In the genomic region with DNA sequence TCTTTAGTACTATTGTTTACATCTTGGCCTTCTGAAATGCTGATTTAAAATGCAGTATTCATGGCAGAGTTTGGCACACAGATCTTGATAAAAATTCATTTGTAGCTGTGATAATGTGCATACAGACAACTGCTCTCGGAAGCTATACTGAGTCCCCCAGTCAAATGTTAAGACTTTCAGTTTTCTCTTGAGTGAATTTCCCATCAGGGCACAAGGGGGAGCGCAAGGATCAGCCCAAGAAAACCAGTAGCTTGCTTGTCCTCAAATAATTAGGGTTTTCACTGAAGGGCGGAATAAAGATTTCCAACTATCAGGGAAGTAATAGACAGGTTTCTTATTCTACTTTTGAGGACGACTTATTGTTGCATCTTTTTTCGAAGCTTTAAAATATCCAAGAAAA, we compare ENCODE assay signal across 9 mouse cellular contexts.
DNase-seq lines count a peak whose midpoint lies in the region; ATAC-seq and TF ChIP-seq lines count a peak whose summit lies in the region.
"Had no signal": no experiment of that assay in that cellular context is flagged by ENCODE, and none has a peak within 500 bp of the region (broad histone marks: within the 10 kb centered on the region; RNA-seq: fewer than 3 reads in every experiment).

No protein-coding gene starts in this region.

- H3K9me3 ChIP-seq in hindbrain, postnatal 0 days (ENCODE audit: low read length), result no peaks in the 10 kb centered on the region
- no peaks in the 10 kb centered on the region for H3K9me3 ChIP-seq in hindbrain, embryonic 12.5 days (replicated peaks)
- H3K9me3 ChIP-seq in forebrain, embryonic 11.5 days (ENCODE audit: control insufficient read depth, low read length), result no peaks in the 10 kb centered on the region
- H3K9me3 ChIP-seq: heart, embryonic 15.5 days had no signal

- ATAC-seq in hindbrain, postnatal 0 days, result no peak
- ATAC-seq in hindbrain, embryonic 12.5 days (ENCODE audit: low FRiP score), result no peak
- no peak for ATAC-seq in forebrain, embryonic 11.5 days (replicated peaks; ENCODE audit: low FRiP score)

- no peaks in the 10 kb centered on the region for H3K27me3 ChIP-seq in hindbrain, postnatal 0 days (ENCODE audit: insufficient read depth, low read length)
- no peaks in the 10 kb centered on the region for H3K27me3 ChIP-seq in hindbrain, embryonic 12.5 days
- H3K27me3 ChIP-seq in forebrain, embryonic 11.5 days (ENCODE audit: control insufficient read depth, insufficient read depth, low read length), result no peaks in the 10 kb centered on the region
- H3K27me3 ChIP-seq: heart, embryonic 15.5 days had no signal

- no peak overlapping the region for H3K4me2 ChIP-seq in hindbrain, postnatal 0 days (ENCODE audit: low read depth, low read length)
- H3K4me2 ChIP-seq in hindbrain, embryonic 12.5 days (replicated peaks), result no peak overlapping the region
- H3K4me2 ChIP-seq in forebrain, embryonic 11.5 days (ENCODE audit: low read depth, low read length, severe bottlenecking), result no peak overlapping the region
- H3K4me2 ChIP-seq: heart, embryonic 15.5 days had no signal

- H3K4me3 ChIP-seq in hindbrain, postnatal 0 days (ENCODE audit: low read length), result no peak overlapping the region
- no peak overlapping the region for H3K4me3 ChIP-seq in hindbrain, embryonic 12.5 days
- H3K4me3 ChIP-seq in forebrain, embryonic 11.5 days (ENCODE audit: low read depth, low read length), result no peak overlapping the region
- H3K4me3 ChIP-seq: heart, embryonic 15.5 days had no signal

- WGBS in hindbrain, postnatal 0 days, result 62% methylated on average over 5 of the region's 5 CpGs
- WGBS in hindbrain, embryonic 12.5 days, result 69% methylated on average over 5 of the region's 5 CpGs
- 62% methylated on average over 5 of the region's 5 CpGs for WGBS in forebrain, embryonic 11.5 days

- H3K36me3 ChIP-seq in hindbrain, postnatal 0 days (ENCODE audit: insufficient read depth, low read length), result no peaks in the 10 kb centered on the region
- no peaks in the 10 kb centered on the region for H3K36me3 ChIP-seq in hindbrain, embryonic 12.5 days
- H3K36me3 ChIP-seq in forebrain, embryonic 11.5 days (ENCODE audit: control insufficient read depth, insufficient read depth, low read length), result no peaks in the 10 kb centered on the region
- H3K36me3 ChIP-seq: heart, embryonic 15.5 days had no signal

- H3K27ac ChIP-seq in hindbrain, postnatal 0 days, result no peak overlapping the region
- no peak overlapping the region for H3K27ac ChIP-seq in hindbrain, embryonic 12.5 days
- no peak overlapping the region for H3K27ac ChIP-seq in forebrain, embryonic 11.5 days (ENCODE audit: low read depth, low read length)
- H3K27ac ChIP-seq: heart, embryonic 15.5 days had no signal

- TF ChIP-seq CTCF in hindbrain, postnatal 0 days (IDR thresholded peaks at IDR 0.05; ENCODE audit: low read depth), result peak; percentile 71

- H3K4me1 ChIP-seq in hindbrain, postnatal 0 days (ENCODE audit: insufficient read depth, low read length), result no peaks in the 10 kb centered on the region
- no peaks in the 10 kb centered on the region for H3K4me1 ChIP-seq in hindbrain, embryonic 12.5 days
- H3K4me1 ChIP-seq in forebrain, embryonic 11.5 days (replicated peaks; ENCODE audit: control insufficient read depth, insufficient read depth, low read length), result no peaks in the 10 kb centered on the region
- H3K4me1 ChIP-seq: heart, embryonic 15.5 days had no signal

- DNase-seq in hindbrain, postnatal 0 days (ENCODE audit: low spot score), result peak; percentile 60
- peak; percentile 42 for DNase-seq in R1 (ENCODE audit: low read depth, low spot score)
- DNase-seq in frontal cortex, postnatal 25 days (ENCODE audit: low spot score in 2 of 2), result peak; percentile 15 to 42
- DNase-seq in right cerebral cortex, adult 18-20 months, result peak; percentile 60
- no peak for DNase-seq in testis, postnatal 10 days (ENCODE audit: low spot score)
- no peak for DNase-seq in urinary bladder, postnatal 10 days (ENCODE audit: low spot score)
- no peak for DNase-seq in forebrain, embryonic 11.5 days (ENCODE audit: low spot score)

- no peak overlapping the region for H3K9ac ChIP-seq in hindbrain, postnatal 0 days (replicated peaks; ENCODE audit: low read length)
- H3K9ac ChIP-seq in hindbrain, embryonic 12.5 days, result no peak overlapping the region
- no peak overlapping the region for H3K9ac ChIP-seq in forebrain, embryonic 11.5 days (ENCODE audit: low read length)
- H3K9ac ChIP-seq: heart, embryonic 15.5 days had no signal

Comparison
In these comparisons a context has a peak if more than half of its experiments do, and no peak if none do; other contexts are left out.
1. DNase-seq: peak in hindbrain, postnatal 0 days (single experiment), R1 (single experiment), frontal cortex, postnatal 25 days (2 of 2) and right cerebral cortex, adult 18-20 months (single experiment); none in testis, postnatal 10 days (single experiment), urinary bladder, postnatal 10 days (single experiment) and forebrain, embryonic 11.5 days (single experiment).